Mouse (Mus musculus): Measurements from ENCODE around the gene Adgrg5.

Gene Adgrg5

GRCm38 (mm10) chr8:94967071-94967470 is 43.6 kb downstream of the Adgrg5 start:
- DNase-seq (ENCODE audit: low spot score in 2 of 2): no peak

GRCm38 (mm10) chr8:94967554-94967953 is 44.1 kb downstream of the Adgrg5 start:
- DNase-seq (ENCODE audit: low spot score in 2 of 2): no peak

GRCm38 (mm10) chr8:94973270-94973669 is 49.8 kb downstream of the Adgrg5 start:
- no peak for DNase-seq (ENCODE audit: low spot score in 2 of 2)

GRCm38 (mm10) chr8:94973786-94974185 is 50.3 kb downstream of the Adgrg5 start:
- no peak for DNase-seq (ENCODE audit: low spot score in 2 of 2)

- no peak for DNase-seq (ENCODE audit: low spot score in 2 of 2)
Observed at GRCm38 (mm10) chr8:94974467-94975165, 51.1 kb downstream of the Adgrg5 start, which contains the start of gene Adgrg1. Gene Adgrg1, plus strand, starts transcription at chr8:94974751.

GRCm38 (mm10) chr8:94976651-94977417 is 53.3 kb downstream of the Adgrg5 start:
- no peak for DNase-seq (ENCODE audit: low spot score in 2 of 2)

- no peak for DNase-seq (ENCODE audit: low spot score in 2 of 2)
Observed at GRCm38 (mm10) chr8:94978131-94978530, 54.6 kb downstream of the Adgrg5 start.

- DNase-seq (ENCODE audit: low spot score in 2 of 2): no peak
Observed at GRCm38 (mm10) chr8:94978593-94979319, 55.3 kb downstream of the Adgrg5 start.

GRCm38 (mm10) chr8:94980176-94980575 is 56.7 kb downstream of the Adgrg5 start:
- DNase-seq (ENCODE audit: low spot score in 2 of 2): no peak

GRCm38 (mm10) chr8:94980976-94981375 is 57.5 kb downstream of the Adgrg5 start:
- DNase-seq (ENCODE audit: low spot score in 2 of 2): no peak

GRCm38 (mm10) chr8:94981848-94982247 is 58.4 kb downstream of the Adgrg5 start:
- DNase-seq (ENCODE audit: low spot score in 2 of 2): no peak

- no peak for DNase-seq (ENCODE audit: low spot score in 2 of 2)
Observed at GRCm38 (mm10) chr8:94983146-94983545, 59.7 kb downstream of the Adgrg5 start.

- DNase-seq (ENCODE audit: low spot score in 2 of 2): peak in 1 of 2 experiments; percentile 64
Observed at GRCm38 (mm10) chr8:94983881-94984516, 60.5 kb downstream of the Adgrg5 start.

GRCm38 (mm10) chr8:94985023-94985422 is 61.5 kb downstream of the Adgrg5 start:
- no peak for DNase-seq (ENCODE audit: low spot score in 2 of 2)

- peak in 1 of 2 experiments; percentile 51 for DNase-seq (ENCODE audit: low spot score in 2 of 2)
Observed at GRCm38 (mm10) chr8:94986676-94987075, 63.2 kb downstream of the Adgrg5 start.

GRCm38 (mm10) chr8:94987553-94987952 is 64.1 kb downstream of the Adgrg5 start:
- no peak for DNase-seq (ENCODE audit: low spot score in 2 of 2)

- DNase-seq (ENCODE audit: low spot score in 2 of 2): no peak
Observed at GRCm38 (mm10) chr8:94988619-94989018, 65.1 kb downstream of the Adgrg5 start.

- no peak for DNase-seq (ENCODE audit: low spot score in 2 of 2)
Observed at GRCm38 (mm10) chr8:94989711-94990110, 66.2 kb downstream of the Adgrg5 start.

- DNase-seq (ENCODE audit: low spot score in 2 of 2): no peak
Observed at GRCm38 (mm10) chr8:94990598-94991453, 67.3 kb downstream of the Adgrg5 start.

GRCm38 (mm10) chr8:94991454-94991994 is 68.0 kb downstream of the Adgrg5 start:
- DNase-seq (ENCODE audit: low spot score in 2 of 2): no peak

- DNase-seq (ENCODE audit: low spot score in 2 of 2): no peak
Observed at GRCm38 (mm10) chr8:94992010-94992409, 68.5 kb downstream of the Adgrg5 start.
